Mouse (Mus musculus): ENCODE measurements around the gene Gm6460. TPM values are rescaled to one million over a fixed set of nuclear protein-coding genes. Genes with fewer than 3 reads are reported as not detected.

The Gm6460 gene
- not detected in 2 replicates for polyA plus RNA-seq (2012; ENCODE audit: low replicate concordance)

DNA sequence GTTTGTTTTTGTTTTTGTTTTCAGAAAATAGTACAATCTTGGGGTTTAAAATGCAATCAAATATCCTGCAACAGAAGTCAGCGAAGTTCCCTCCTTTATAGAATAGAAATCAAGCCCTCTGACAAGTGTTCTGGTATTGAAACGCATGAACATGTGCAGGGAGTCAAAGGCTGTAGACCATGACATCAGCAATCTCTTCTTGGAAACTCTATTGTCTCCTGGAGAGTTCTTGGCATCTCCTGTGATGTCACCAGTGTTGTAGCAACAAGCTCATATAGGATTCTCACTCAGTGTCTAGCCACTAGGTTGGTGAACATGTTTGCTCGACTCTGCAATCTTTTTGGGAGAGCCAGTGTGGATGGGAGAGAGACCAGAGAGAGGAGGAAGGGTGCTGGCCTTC, at the start of gene Gm6460:
Gene Gm6460, plus strand, starts transcription at position 301 of the 400 bp plus-strand sequence.

Other genes with a start within 250 kb of the Gm6460 start
- not detected in 2 replicates for gene Gm8897, start 178.5 kb upstream of the Gm6460 start, polyA plus RNA-seq (2012; ENCODE audit: low replicate concordance)
- gene Gm8906, start 92.2 kb upstream of the Gm6460 start, polyA plus RNA-seq (2012; ENCODE audit: low replicate concordance) = not detected in 2 replicates
- gene Gm8922, start 87.0 kb downstream of the Gm6460 start, polyA plus RNA-seq (2012; ENCODE audit: low replicate concordance) = not detected in 2 replicates
- not detected in 2 replicates for gene Gm8926, start 175.6 kb downstream of the Gm6460 start, polyA plus RNA-seq (2012; ENCODE audit: low replicate concordance)